Mouse (Mus musculus) hindbrain, embryonic 13.5 days (tissue): ENCODE results near the gene Cacna1c. TPM values are rescaled to one million over a fixed set of nuclear protein-coding genes. Genes with fewer than 3 reads are reported as not detected.
A peak's percentile ranks its signal among the peaks of the same experiment; 100 is the strongest.

Source experiments
- ATAC-seq: fragments of 200-750 bp; cut with Nextera tagmentation; 2 replicates; pipeline ENCODE4 v1.8.0; 2017; ENCODE audit warnings: moderate TSS enrichment; ENCODE audit not compliant: low FRiP score
- H3K27ac ChIP-seq: fragments of 300-500 bp; sonication (generic); 2 replicates; pipeline ENCODE4 v1.5.1; 2015; ENCODE audit warnings: inconsistent platforms, mild to moderate bottlenecking, moderate library complexity
- H3K27me3 ChIP-seq: fragments of 300-500 bp; sonication (generic); 2 replicates; pipeline ENCODE4 v1.6.1; 2015; ENCODE audit warnings: mild to moderate bottlenecking, inconsistent platforms
- H3K36me3 ChIP-seq: fragments of 300-500 bp; sonication (generic); 2 replicates; pipeline ENCODE4 v1.6.1; 2015; ENCODE audit warnings: mild to moderate bottlenecking, inconsistent platforms
- H3K4me1 ChIP-seq: fragments of 300-500 bp; sonication (generic); replicated peaks from 2 replicates; pipeline ENCODE4 v1.6.1; 2015; ENCODE audit warnings: inconsistent platforms
- H3K4me2 ChIP-seq: fragments of 300-500 bp; sonication (generic); 2 replicates; pipeline ENCODE4 v1.6.1; 2015; ENCODE audit warnings: inconsistent platforms, mild to moderate bottlenecking, moderate library complexity
- H3K4me3 ChIP-seq: fragments of 300-500 bp; sonication (generic); 2 replicates; pipeline ENCODE4 v1.5.1; 2015; ENCODE audit warnings: mild to moderate bottlenecking, inconsistent platforms
- H3K9ac ChIP-seq: fragments of 300-500 bp; sonication (generic); 2 replicates; pipeline ENCODE4 v1.6.1; 2015; ENCODE audit warnings: mild to moderate bottlenecking, inconsistent platforms
- H3K9me3 ChIP-seq: fragments of 300-500 bp; sonication (generic); 2 replicates; pipeline ENCODE4 v1.6.1; 2016; ENCODE audit warnings: inconsistent platforms
- WGBS: fragments of 180-500 bp; shearing (Covaris S2); methylation state at CpG from one replicate; pipeline ENCODE4 v1.1.7; 2015; 5-methylcytosine and 5-hydroxymethylcytosine counted together
- polyA plus RNA-seq: library from polyadenylated mRNA; unstranded; fragments of >200 nt; fragmentation: Nextera tagmentation; extraction: Ambion mirVana; gene quantifications from 2 replicates; pipeline ENCODE4 v1.2.1, GENCODE M21; 2015

Gene Cacna1c
- polyA plus RNA-seq, 1 experiment from 2014 or later, result 6.9 TPM

DNA sequence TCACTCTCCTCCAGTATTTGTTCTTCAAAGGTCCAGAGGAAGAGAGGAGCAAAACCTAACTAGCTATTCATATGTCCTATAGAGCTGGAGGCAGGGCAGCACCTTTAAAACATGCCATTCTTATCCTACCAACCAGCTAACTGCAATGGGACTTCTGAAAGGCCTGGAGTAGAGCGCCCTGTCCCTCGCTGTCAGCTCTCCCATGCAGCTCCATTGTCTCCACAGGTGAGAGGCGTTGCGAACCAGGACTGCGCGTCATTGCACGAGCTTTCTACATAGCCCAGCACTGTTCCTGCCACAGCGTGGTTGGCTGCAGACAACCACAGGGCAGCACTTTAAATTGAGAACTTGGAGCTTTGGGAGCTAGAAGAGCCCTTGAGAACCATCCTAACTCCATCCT, 67.7 kb downstream of the Cacna1c start:
- no peaks in the 10 kb centered on the region for H3K36me3 ChIP-seq
- no peak for ATAC-seq
- no peak overlapping the region for H3K4me3 ChIP-seq
- H3K4me1 ChIP-seq, result peaks cover 14% of the 10 kb centered on the region
- WGBS, result 86% methylated on average over 8 of the region's 8 CpGs
- H3K4me2 ChIP-seq, result no peak overlapping the region
- H3K27me3 ChIP-seq, result no peaks in the 10 kb centered on the region
- H3K9ac ChIP-seq, result no peak overlapping the region
- H3K9me3 ChIP-seq, result peaks cover 6% of the 10 kb centered on the region; the same call in 1 of the 2 replicates
- H3K27ac ChIP-seq, result no peak overlapping the region

DNA sequence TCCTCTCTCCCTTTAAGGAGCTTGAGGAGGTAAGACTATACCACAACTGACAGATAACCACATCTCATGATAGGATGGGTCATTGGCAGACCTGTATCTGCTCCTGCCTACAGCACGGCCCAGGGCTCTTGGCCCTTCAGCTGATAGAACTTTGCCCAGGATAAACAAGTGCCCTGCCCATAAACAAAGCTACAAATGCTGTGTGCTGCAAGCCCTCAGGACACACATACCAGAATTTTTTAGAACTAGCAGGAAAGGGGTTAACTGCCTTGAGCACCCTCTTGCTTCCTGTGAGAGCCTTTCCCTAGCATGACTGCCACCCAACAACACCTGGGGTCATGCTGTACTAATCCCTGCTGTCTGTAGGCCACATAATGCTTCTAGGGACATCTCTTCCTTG, 68.1 kb downstream of the Cacna1c start:
- WGBS, result 97% methylated on average over 1 of the region's 1 CpGs
- no peak for ATAC-seq
- H3K4me3 ChIP-seq, result no peak overlapping the region
- no peak overlapping the region for H3K9ac ChIP-seq
- no peak overlapping the region for H3K27ac ChIP-seq
- H3K4me1 ChIP-seq, result peaks cover 14% of the 10 kb centered on the region
- H3K9me3 ChIP-seq, result peaks cover 6% of the 10 kb centered on the region; the same call in 1 of the 2 replicates
- no peak overlapping the region for H3K4me2 ChIP-seq
- no peaks in the 10 kb centered on the region for H3K27me3 ChIP-seq
- H3K36me3 ChIP-seq, result no peaks in the 10 kb centered on the region

DNA sequence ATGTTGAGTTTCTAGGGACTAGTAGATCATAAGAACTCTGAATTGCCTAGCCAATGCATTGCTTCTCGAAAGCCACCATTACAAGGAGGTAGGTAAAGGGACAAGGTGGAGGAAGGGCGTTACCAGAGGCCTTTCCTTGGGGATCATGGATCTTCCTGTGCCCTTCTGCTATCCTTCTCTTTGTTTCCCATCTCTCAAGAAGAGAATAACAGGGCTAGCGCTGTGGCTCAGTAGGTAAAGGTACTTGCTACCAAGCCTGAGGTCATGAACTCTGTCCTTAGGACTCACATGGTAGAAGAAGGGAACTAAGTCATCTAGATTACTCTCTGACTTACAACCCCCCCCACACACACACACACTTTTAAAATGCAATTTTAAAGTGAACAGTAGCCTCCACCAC, 69.2 kb downstream of the Cacna1c start:
- H3K4me3 ChIP-seq, result no peak overlapping the region
- H3K9ac ChIP-seq, result no peak overlapping the region
- H3K27ac ChIP-seq, result no peak overlapping the region
- H3K36me3 ChIP-seq, result no peaks in the 10 kb centered on the region
- H3K4me1 ChIP-seq, result peaks cover 11% of the 10 kb centered on the region
- H3K9me3 ChIP-seq, result peaks cover 6% of the 10 kb centered on the region; the same call in 1 of the 2 replicates
- H3K27me3 ChIP-seq, result no peaks in the 10 kb centered on the region
- H3K4me2 ChIP-seq, result no peak overlapping the region
- no peak for ATAC-seq
- 84% methylated on average over 3 of the region's 3 CpGs for WGBS

DNA sequence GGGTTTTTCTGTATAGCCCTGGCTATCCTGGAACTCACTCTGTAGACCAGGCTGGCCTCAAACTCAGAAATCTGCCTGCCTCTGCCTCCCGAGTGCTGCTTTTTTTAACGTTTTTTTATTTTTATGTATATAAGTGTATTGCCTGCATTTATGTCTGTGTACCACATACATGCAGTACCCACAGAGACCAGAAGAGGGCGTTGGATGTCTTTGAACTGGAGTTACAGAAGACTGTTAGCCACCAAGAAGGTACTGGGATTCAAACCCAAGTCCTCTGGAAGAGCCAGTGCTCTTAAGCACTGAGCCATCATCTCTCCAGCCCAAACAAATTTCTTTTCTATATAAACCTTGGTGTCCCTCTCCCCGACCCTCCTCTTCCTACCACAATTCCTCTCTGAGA, 77.8 kb downstream of the Cacna1c start:
- H3K4me3 ChIP-seq, result no peak overlapping the region
- no peaks in the 10 kb centered on the region for H3K27me3 ChIP-seq
- no peaks in the 10 kb centered on the region for H3K9me3 ChIP-seq
- 0 out of 2 replicates have a peak, but pooled peaks cover 2% of the 10 kb centered on the region for H3K4me1 ChIP-seq
- H3K36me3 ChIP-seq, result no peaks in the 10 kb centered on the region
- H3K27ac ChIP-seq, result no peak overlapping the region
- no peak overlapping the region for H3K9ac ChIP-seq
- H3K4me2 ChIP-seq, result no peak overlapping the region
- no peak for ATAC-seq
- 63% methylated on average over 4 of the region's 4 CpGs for WGBS

DNA sequence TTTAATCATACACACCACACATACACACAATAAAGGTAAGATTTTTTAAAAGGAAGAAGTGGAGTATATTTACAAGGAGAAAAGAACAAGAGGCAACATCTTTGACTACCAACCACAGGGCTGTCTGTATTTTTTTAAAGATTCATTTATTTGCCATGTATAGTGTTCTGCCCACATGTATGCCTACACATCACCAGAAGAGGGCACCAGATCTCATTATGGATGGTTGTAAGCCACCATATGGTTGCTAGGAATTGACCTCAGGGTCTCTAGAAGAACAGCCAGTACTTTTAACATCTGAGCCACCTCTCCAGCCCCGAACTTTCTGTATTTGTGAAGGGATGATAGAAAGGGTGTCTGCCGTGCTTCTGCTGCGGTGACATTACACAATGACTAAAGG, 79.9 kb downstream of the Cacna1c start:
- WGBS, result 98% methylated on average over 3 of the region's 3 CpGs

DNA sequence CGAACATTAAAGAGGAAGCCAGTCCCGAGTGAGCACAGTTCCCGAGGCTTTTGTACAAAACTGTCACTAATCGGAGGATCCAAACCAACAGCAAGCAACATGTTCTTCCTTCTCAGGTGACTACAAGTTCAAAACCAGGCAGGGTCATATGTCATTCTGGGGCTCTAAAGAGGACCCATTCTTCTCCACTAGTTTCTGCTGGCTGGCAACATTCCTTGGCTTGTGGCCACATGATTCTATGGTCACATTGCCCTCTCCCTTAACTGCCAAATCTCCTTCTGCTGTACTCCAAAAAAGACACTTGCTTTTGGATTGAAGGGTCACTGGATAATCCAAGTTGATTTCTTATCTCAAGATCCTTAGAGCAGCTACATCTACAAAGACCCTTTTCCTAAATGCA, 82.9 kb downstream of the Cacna1c start:
- Histone ChIP-seq H3K4me3 (no peak overlapping the region), H3K27me3 (0 out of 2 replicates have a peak, but pooled peaks cover 4% of the 10 kb centered on the region), H3K9ac (no peak overlapping the region), H3K4me2 (no peak overlapping the region), H3K36me3 (no peaks in the 10 kb centered on the region), H3K4me1 (peaks cover 6% of the 10 kb centered on the region), H3K27ac (no peak overlapping the region), H3K9me3 (no peaks in the 10 kb centered on the region)
- WGBS, result 94% methylated on average over 4 of the region's 4 CpGs
- no peak for ATAC-seq

More for the DNA sequence above, 79.9 kb downstream of the Cacna1c start:
- Histone ChIP-seq H3K4me3 (no peak overlapping the region), H3K27ac (no peak overlapping the region), H3K9ac (no peak overlapping the region), H3K4me2 (no peak overlapping the region), H3K9me3 (no peaks in the 10 kb centered on the region), H3K27me3 (no peaks in the 10 kb centered on the region), H3K36me3 (no peaks in the 10 kb centered on the region), H3K4me1 (no peaks in the 10 kb centered on the region)
- ATAC-seq, result no peak

DNA sequence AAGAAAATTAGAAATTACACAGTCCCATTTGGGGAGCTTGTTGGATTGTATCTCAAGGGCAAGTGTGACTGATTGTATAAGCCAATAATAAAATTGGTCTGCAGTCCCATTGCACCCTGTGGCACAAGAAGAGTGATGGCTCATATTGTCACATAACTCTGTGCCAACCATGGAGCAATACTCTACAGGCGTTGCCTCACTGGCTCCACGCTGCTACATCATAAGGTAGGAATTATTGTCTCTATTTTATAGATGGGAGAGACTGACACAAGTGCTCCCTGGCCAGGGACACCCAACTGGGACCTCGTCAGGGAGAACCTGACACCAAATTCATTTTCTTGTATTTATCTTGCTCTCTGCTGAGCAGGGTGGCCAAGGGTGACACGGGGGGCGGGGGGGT, 85.8 kb downstream of the Cacna1c start:
- Histone ChIP-seq H3K27me3 (peaks cover 22% of the 10 kb centered on the region), H3K36me3 (no peaks in the 10 kb centered on the region), H3K4me2 (no peak overlapping the region), H3K9me3 (no peaks in the 10 kb centered on the region), H3K27ac (no peak overlapping the region), H3K9ac (no peak overlapping the region), H3K4me3 (no peak overlapping the region), H3K4me1 (peaks cover 26% of the 10 kb centered on the region)
- whole genome bisulfite sequencing, result 72% methylated on average over 5 of the region's 5 CpGs
- ATAC-seq, result no peak

DNA sequence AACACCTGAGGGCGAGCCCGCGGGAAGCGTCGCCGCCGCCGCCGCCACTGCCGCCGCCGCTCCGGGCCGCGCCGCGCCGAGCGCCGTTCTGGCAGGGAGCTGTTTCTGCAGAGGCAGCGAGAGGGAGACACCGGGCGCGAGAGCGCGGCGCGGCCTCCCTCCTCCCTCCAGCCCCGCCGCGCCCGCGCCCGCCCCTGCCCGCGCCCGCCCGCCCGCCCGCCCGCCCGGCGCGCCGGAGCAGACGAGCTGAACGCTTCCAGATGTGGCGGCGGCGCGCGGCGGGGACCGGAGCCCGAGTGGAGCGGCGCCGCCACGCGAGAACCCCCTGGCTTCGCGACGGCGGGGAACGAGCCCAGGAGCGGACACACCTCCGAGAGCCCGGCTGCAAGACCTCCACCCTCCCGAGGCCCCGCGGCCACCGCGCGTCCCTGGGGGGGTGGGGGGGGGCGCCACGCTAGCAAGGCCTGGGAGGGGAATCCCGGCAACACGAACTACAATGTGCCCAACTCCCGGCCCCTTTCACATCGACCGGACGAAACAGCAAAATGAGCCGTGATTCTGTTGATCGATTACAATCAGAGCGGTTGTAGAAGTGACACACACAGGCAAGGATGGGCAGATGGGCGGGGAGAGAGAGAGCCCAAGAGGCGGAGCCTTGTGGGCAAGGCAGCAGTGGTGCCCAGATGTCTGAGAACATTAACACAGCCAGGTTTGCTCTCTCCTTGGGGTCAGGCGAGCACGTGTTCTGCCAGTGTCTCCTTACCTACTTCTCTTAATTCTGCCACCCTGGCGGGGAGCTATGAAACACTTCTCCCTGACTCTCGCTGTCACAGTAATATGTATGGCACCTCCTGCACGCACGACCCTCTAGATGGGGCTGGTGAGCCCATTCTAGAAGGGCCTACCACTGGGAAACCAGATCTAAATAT, 87.5 kb downstream of the Cacna1c start:
- 0% methylated on average over 49 of the region's 93 CpGs for WGBS
- Histone ChIP-seq H3K9me3 (no peaks in the 10 kb centered on the region), H3K4me2 (peak overlapping the region; percentile 82), H3K36me3 (no peaks in the 10 kb centered on the region), H3K9ac (peak overlapping the region; percentile 91), H3K27ac (peak overlapping the region; percentile 96), H3K4me3 (peak overlapping the region; percentile 77), H3K27me3 (peaks cover 23% of the 10 kb centered on the region), H3K4me1 (peaks cover 41% of the 10 kb centered on the region)
- peak; percentile 86 for ATAC-seq

DNA sequence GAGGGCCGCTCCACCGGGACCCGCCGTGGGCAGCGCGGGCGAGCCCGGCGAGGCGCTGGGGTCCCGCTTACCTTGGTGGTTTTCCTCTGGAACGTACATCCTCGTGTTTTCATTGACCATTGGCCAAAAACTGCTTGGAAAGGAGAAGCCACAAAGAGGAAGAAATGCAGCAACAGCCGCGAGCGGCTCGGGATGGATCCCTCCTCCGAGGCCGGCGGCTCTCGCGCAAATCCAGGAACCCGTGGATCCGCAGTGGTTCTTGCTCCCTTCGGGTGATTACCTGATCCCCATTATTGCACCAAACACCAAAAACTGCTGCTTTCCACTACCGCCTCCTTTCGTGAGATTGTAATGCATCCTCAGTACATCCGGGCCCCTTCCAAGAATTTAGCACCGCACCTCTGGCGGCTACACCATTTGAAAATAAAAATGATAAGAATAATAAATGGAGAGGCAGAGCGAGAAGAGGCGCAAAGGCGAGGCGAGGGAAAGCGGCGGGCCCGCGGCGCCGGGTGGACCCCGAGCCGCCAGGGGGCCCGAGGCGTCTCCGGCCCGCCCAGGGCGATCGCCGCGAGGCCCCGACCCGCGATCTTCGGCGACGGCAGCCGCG, 88.3 kb downstream of the Cacna1c start:
- H3K36me3 ChIP-seq, result no peaks in the 10 kb centered on the region
- H3K27me3 ChIP-seq, result peaks cover 23% of the 10 kb centered on the region
- peak overlapping the region; percentile 82 for H3K4me2 ChIP-seq
- peaks cover 47% of the 10 kb centered on the region for H3K4me1 ChIP-seq
- under 1% methylated on average over 58 of the region's 58 CpGs for WGBS
- peak; percentile 20 for ATAC-seq
- H3K9ac ChIP-seq, result peak overlapping the region; percentile 91
- H3K9me3 ChIP-seq, result no peaks in the 10 kb centered on the region
- peak overlapping the region; percentile 77 for H3K4me3 ChIP-seq
- peak overlapping the region; percentile 96 for H3K27ac ChIP-seq

DNA sequence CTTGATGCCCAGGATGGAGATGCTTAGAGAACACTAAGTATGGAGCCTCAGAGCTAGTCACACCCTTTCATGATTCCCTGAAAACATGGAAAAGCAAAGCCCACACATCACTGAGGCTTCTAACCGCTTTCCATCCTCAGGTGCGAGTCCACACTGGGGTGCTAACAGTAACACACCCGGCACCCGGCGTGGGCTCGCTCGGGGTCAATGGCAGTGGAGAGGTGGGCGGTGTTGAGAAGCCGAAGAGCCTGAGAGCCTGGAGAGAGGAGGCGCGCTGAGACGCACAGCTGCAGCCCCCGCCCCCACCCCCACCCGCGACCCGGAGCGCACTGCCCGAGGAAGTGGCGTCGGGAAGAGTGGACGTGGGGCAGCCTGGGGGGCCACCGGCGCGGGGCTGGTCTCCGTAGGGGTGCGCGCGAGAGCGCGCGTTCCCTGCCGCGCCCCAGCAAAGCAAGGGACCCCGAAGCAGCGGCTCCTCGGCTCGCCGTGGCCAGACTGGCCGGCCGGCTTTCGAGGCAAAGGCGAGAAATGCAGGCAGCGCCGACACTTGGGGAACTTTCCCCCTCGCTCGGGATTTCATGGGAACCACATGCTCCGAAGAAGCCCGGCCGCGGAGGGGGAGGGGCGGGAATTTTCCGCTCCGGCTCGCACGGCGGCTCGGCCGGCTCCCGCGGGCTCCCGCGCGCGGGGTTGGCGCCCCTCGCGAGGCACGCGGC, 88.9 kb downstream of the Cacna1c start:
- H3K4me1 ChIP-seq, result peaks cover 50% of the 10 kb centered on the region
- peak overlapping the region; percentile 77 for H3K4me3 ChIP-seq
- H3K9me3 ChIP-seq, result no peaks in the 10 kb centered on the region
- under 1% methylated on average over 69 of the region's 69 CpGs for WGBS
- peak overlapping the region; percentile 96 for H3K27ac ChIP-seq
- ATAC-seq, result peak; percentile 29
- H3K4me2 ChIP-seq, result peak overlapping the region; percentile 82
- no peaks in the 10 kb centered on the region for H3K36me3 ChIP-seq
- peak overlapping the region; percentile 91 for H3K9ac ChIP-seq
- peaks cover 23% of the 10 kb centered on the region for H3K27me3 ChIP-seq

DNA sequence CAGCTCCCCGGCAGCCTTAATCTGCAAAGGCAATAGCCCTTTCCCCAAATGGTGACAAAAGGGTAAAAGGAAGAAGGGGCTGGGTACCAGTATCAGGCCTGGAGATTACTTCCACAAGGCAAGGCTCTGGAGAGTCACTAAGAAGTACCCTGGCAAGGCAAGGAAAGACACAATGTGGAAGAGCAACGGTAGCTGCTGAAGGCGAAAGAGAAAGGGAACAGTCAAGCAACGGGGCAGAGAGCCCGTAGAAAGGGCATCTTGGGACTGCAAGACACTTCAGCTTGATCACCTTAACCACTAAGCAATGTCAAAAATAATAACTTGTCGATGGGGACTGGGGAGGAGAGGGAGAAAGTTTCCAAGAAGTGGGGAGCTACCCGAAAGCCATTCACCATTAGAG, 89.5 kb downstream of the Cacna1c start:
- no peak for ATAC-seq
- Histone ChIP-seq H3K27me3 (peaks cover 23% of the 10 kb centered on the region), H3K27ac (no peak overlapping the region), H3K9me3 (no peaks in the 10 kb centered on the region), H3K36me3 (no peaks in the 10 kb centered on the region), H3K4me3 (peak overlapping the region; percentile 77), H3K4me2 (peak overlapping the region; percentile 82), H3K4me1 (peaks cover 50% of the 10 kb centered on the region), H3K9ac (peak overlapping the region; percentile 91)
- WGBS, result 22% methylated on average over 7 of the region's 7 CpGs
